ENCODE assay signal across 9 mouse cellular contexts in the genomic region with DNA sequence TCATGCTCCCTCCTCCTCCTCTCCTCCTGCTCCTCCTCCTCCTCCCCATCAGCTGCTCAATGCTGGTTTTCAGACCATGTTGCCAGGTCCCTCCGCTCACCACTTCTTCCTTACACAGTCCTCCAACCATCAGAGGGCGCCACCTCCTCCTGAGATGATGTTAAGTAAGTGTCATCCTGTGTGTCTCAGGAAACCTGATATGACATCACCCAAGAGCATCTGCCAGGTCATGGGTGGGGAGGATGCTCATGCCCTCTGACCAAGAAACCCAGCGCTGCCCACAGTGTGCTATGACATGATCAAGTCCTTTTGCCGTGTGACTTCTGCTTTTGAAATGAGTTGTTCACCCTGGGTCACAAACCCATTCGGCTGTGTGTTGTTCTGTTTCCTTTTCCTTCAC. TPM values are rescaled to one million over a fixed set of nuclear protein-coding genes. Genes with fewer than 3 reads are reported as not detected.
DNase-seq lines count a peak whose midpoint lies in the region; ATAC-seq and TF ChIP-seq lines count a peak whose summit lies in the region.
"Had no signal": no experiment of that assay in that cellular context is flagged by ENCODE, and none has a peak within 500 bp of the region (broad histone marks: within the 10 kb centered on the region; RNA-seq: fewer than 3 reads in every experiment).

No protein-coding gene starts in this region.

- peak; percentile 52 for TF ChIP-seq POLR2A in CH12.LX (IDR thresholded peaks at IDR 0.05; ENCODE audit: low read depth, low read length)

- TF ChIP-seq CTCF in CH12.LX (conservative IDR thresholded peaks at IDR 0.05 in 1 of 2, IDR thresholded peaks at IDR 0.05 in 1 of 2; ENCODE audit: low read depth in 2 of 2, low read length in 2 of 2), result peak; percentile 26 to 79; a peak in 2 of 4 replicates

- no peaks in the 10 kb centered on the region for H3K79me2 ChIP-seq in CH12.LX (replicated peaks; ENCODE audit: control insufficient read depth, extremely low read depth, insufficient read depth, poor library complexity, severe bottlenecking)

- H3K36me3 ChIP-seq in CH12.LX (replicated peaks in 1 of 2; ENCODE audit: control insufficient read depth in 1 of 2, insufficient read depth in 1 of 2, low read length in 1 of 2), result peaks cover 0 to 3% of the 10 kb centered on the region in 2 experiments

- no peaks in the 10 kb centered on the region for H3K27me3 ChIP-seq in CH12.LX (replicated peaks)

- no peaks in the 10 kb centered on the region for H3K9me3 ChIP-seq in CH12.LX (replicated peaks; ENCODE audit: low read length)

- ATAC-seq in megakaryocyte, adult 5-6 weeks (ENCODE audit: poor library complexity, severe bottlenecking), result peak; percentile 69

- H3K4me3 ChIP-seq in CH12.LX (replicated peaks in 1 of 3; ENCODE audit: low read depth in 2 of 3, low read length in 2 of 3, poor library complexity in 1 of 3), result peak overlapping the region in 1 of 3 experiments; percentile 8

- dilution Hi-C loops in CH12.LX (cut with MboI; ENCODE audit: extremely low pct_ligation_motif_present, extremely low pct_unique_long_range_greater_than_20kb, low sequenced_read_pairs), result no loop called here

- H3K4me2 ChIP-seq in CH12.LX (ENCODE audit: insufficient read depth, low read depth, poor library complexity, severe bottlenecking), result no peak overlapping the region; the same call in 1 of the 2 replicates

- peak; percentile 2 for TF ChIP-seq RAD21 in CH12.LX (IDR thresholded peaks at IDR 0.05; ENCODE audit: low read depth, low read length)

- peak; percentile 28; the same call in 1 of the 2 replicates for TF ChIP-seq EP300 in CH12.LX (IDR thresholded peaks at IDR 0.05; ENCODE audit: low read length)

- DNase-seq in layer of hippocampus, adult 11-12 months (ENCODE audit: low spot score), result peak; percentile 18
- no peak for DNase-seq in layer of hippocampus, adult 8-10 months (ENCODE audit: low spot score in 2 of 2)
- peak; percentile 89 for DNase-seq in CH12.LX (ENCODE audit: extremely low read depth)
- peak; percentile 47 for DNase-seq in WW6 (ENCODE audit: low read depth, low spot score)
- DNase-seq in frontal cortex, adult 2 months (ENCODE audit: extremely low spot score in 1 of 2, low spot score in 1 of 2), result no peak
- no peak for DNase-seq in cerebellum, adult 18-20 months
- DNase-seq: right cerebral cortex, postnatal 14 days had no signal

- in situ Hi-C loops in CH12.LX (cut with MboI; ENCODE audit: low pct_ligation_motif_present, low pct_unique_long_range_greater_than_20kb, low sequenced_read_pairs), result no loop called here

- peak overlapping the region; percentile 2; the same call in 1 of the 2 replicates for H3K9ac ChIP-seq in CH12.LX (ENCODE audit: insufficient read depth, low read depth)

- peaks cover 25 to 52% of the 10 kb centered on the region in 2 experiments for H3K4me1 ChIP-seq in CH12.LX (ENCODE audit: control insufficient read depth in 1 of 2, insufficient read depth in 2 of 2)

- no peak overlapping the region for H3K27ac ChIP-seq in CH12.LX (ENCODE audit: insufficient read depth, low read depth)

TF ChIP-seq in CH12.LX, 34 proteins besides CTCF, POLR2A, EP300 and RAD21:
- peak; percentile 34; the same call in 1 of the 2 replicates for TF ChIP-seq NELFE (IDR thresholded peaks at IDR 0.05; ENCODE audit: low read depth, low read length)
- TF ChIP-seq NRF1 (IDR thresholded peaks at IDR 0.05; ENCODE audit: low read depth, low read length), result no peak
- TF ChIP-seq MAZ (IDR thresholded peaks at IDR 0.05; ENCODE audit: low read depth, low read length), result no peak
- TF ChIP-seq SMC3 (IDR thresholded peaks at IDR 0.05; ENCODE audit: low read depth, low read length), result 0 out of 2 replicates have a peak, but pooled peaks have one; percentile 10
- peak; percentile 49; the same call in 1 of the 2 replicates for TF ChIP-seq JUN (IDR thresholded peaks at IDR 0.05; ENCODE audit: insufficient read depth, low read depth, low read length)
- no peak for TF ChIP-seq POLR2AphosphoS2 (IDR thresholded peaks at IDR 0.05; ENCODE audit: low read depth, low read length)
- no peak for TF ChIP-seq CHD2 (IDR thresholded peaks at IDR 0.05; ENCODE audit: low read length)
- TF ChIP-seq BHLHE40 (IDR thresholded peaks at IDR 0.05; ENCODE audit: low read depth, low read length), result peak; percentile 63; the same call in 1 of the 2 replicates
- no peak for TF ChIP-seq KAT2A (IDR thresholded peaks at IDR 0.05; ENCODE audit: insufficient replicate concordance, low read length)
- no peak for TF ChIP-seq USF1 (IDR thresholded peaks at IDR 0.05; ENCODE audit: low read depth, low read length)
- TF ChIP-seq ZKSCAN1 (IDR thresholded peaks at IDR 0.05; ENCODE audit: borderline replicate concordance, low read depth, low read length), result no peak
- TF ChIP-seq ZC3H11A (IDR thresholded peaks at IDR 0.05; ENCODE audit: low read depth, low read length), result no peak
- no peak for TF ChIP-seq PAX5 (IDR thresholded peaks at IDR 0.05; ENCODE audit: low read length)
- TF ChIP-seq MYC (IDR thresholded peaks at IDR 0.05; ENCODE audit: low read depth, low read length), result 0 out of 2 replicates have a peak, but pooled peaks have one; percentile 49
- no peak for TF ChIP-seq MEF2A (IDR thresholded peaks at IDR 0.05; ENCODE audit: borderline replicate concordance, low read depth, low read length)
- no peak for TF ChIP-seq TBP (conservative IDR thresholded peaks at IDR 0.05; ENCODE audit: low read depth, low read length)
- no peak for TF ChIP-seq UBTF (IDR thresholded peaks at IDR 0.05; ENCODE audit: low read depth, low read length)
- TF ChIP-seq GABPA (IDR thresholded peaks at IDR 0.05; ENCODE audit: insufficient replicate concordance, low read depth, low read length), result peak; percentile 88
- TF ChIP-seq SIN3A (IDR thresholded peaks at IDR 0.05; ENCODE audit: low read length), result no peak; the same call in 1 of the 2 replicates
- peak; percentile 59 for TF ChIP-seq MAX (IDR thresholded peaks at IDR 0.05; ENCODE audit: low read length)
- TF ChIP-seq MXI1 (IDR thresholded peaks at IDR 0.05; ENCODE audit: low read depth, low read length), result peak; percentile 48; the same call in 1 of the 2 replicates
- peak; percentile 32; the same call in 1 of the 2 replicates for TF ChIP-seq ELF1 (IDR thresholded peaks at IDR 0.05; ENCODE audit: low read depth, low read length)
- TF ChIP-seq E2F4 (IDR thresholded peaks at IDR 0.05; ENCODE audit: insufficient replicate concordance, low read depth, low read length), result no peak
- TF ChIP-seq HCFC1 (IDR thresholded peaks at IDR 0.05; ENCODE audit: low read depth, low read length), result peak; percentile 75
- TF ChIP-seq USF2 (conservative IDR thresholded peaks at IDR 0.05; ENCODE audit: low read depth, low read length), result no peak
- no peak for TF ChIP-seq RCOR1 (conservative IDR thresholded peaks at IDR 0.05; ENCODE audit: low read depth, low read length)
- peak; percentile 50 for TF ChIP-seq JUND (conservative IDR thresholded peaks at IDR 0.05; ENCODE audit: low read depth, low read length)
- TF ChIP-seq IRF4 (IDR thresholded peaks at IDR 0.05; ENCODE audit: low read depth, low read length), result peak; percentile 80
- TF ChIP-seq TCF12 (IDR thresholded peaks at IDR 0.05; ENCODE audit: low read depth, low read length), result peak; percentile 68
- TF ChIP-seq CHD1 (IDR thresholded peaks at IDR 0.05; ENCODE audit: low read depth, low read length), result no peak
- TF ChIP-seq ETS1 (conservative IDR thresholded peaks at IDR 0.05; ENCODE audit: low read depth, low read length), result peak; percentile 82
- TF ChIP-seq MAFK (IDR thresholded peaks at IDR 0.05; ENCODE audit: insufficient replicate concordance, low read length), result no peak
- no peak for TF ChIP-seq ZMIZ1 (IDR thresholded peaks at IDR 0.05; ENCODE audit: low read depth, low read length)
- no peak for TF ChIP-seq ZNF384 (IDR thresholded peaks at IDR 0.05; ENCODE audit: low read depth, low read length)

RNA-seq across cellular contexts. Expression of a gene that starts 12.1 kb away (rescaled TPM):
- 1 to 10 TPM; 4.6 to 9.4 (median 5.8) TPM for total RNA-seq in layer of hippocampus, adult 8-10 months (2022)
- total RNA-seq in CH12.LX (2012; rRNA removed), result not detected in 2 replicates
- not detected in 2 replicates for total RNA-seq in CH12.LX (2014; rRNA removed)
- polyA plus RNA-seq in CH12.LX (2012; ENCODE audit: insufficient read length, low read depth), result 0.14 and 0.18 TPM in 2 replicates
- total RNA-seq in megakaryocyte, adult 5-6 weeks (2015), result 0.39 TPM in 1 of 2 replicates, not detected in the other
- total RNA-seq in megakaryocyte, adult 5-6 weeks (2017), result not detected in 2 replicates
- polyA plus RNA-seq in frontal cortex, adult 2 months (2012; rRNA removed), result 4.3 and 4.5 TPM in 2 replicates

RNA-seq across cellular contexts. Expression of a gene that starts 35.1 kb away (rescaled TPM):
- total RNA-seq in layer of hippocampus, adult 8-10 months (2022), result 1 to 10 TPM in 2 of 4 experiments, under 1 TPM in 2; 0.37 to 1.5 (median 0.85) TPM
- total RNA-seq in CH12.LX (2012; rRNA removed), result not detected in 2 replicates
- total RNA-seq in CH12.LX (2014; rRNA removed), result not detected in 2 replicates
- not detected in 2 replicates for polyA plus RNA-seq in CH12.LX (2012; ENCODE audit: insufficient read length, low read depth)
- total RNA-seq in megakaryocyte, adult 5-6 weeks (2015), result 0.16 and 1.2 TPM in 2 replicates
- 0.59 TPM in 1 of 2 replicates, not detected in the other for total RNA-seq in megakaryocyte, adult 5-6 weeks (2017)
- polyA plus RNA-seq in frontal cortex, adult 2 months (2012; rRNA removed), result 0.99 and 1.9 TPM in 2 replicates
- total RNA-seq: adrenal gland, postnatal 36 days had no signal

Comparison
In these comparisons a context has a peak if more than half of its experiments do, and no peak if none do; other contexts are left out.
1. DNase-seq: peak in layer of hippocampus, adult 11-12 months (single experiment), CH12.LX (single experiment) and WW6 (single experiment); none in layer of hippocampus, adult 8-10 months (0 of 2), frontal cortex, adult 2 months (0 of 2) and cerebellum, adult 18-20 months (0 of 2).
2. RNA of a gene that starts 12.1 kb away (total RNA-seq): 4.6 to 9.4 TPM in layer of hippocampus, adult 8-10 months; 0.39 TPM in megakaryocyte, adult 5-6 weeks and not detected in CH12.LX; every median in the first group is over 4 times any median in the second.